Mouse (Mus musculus) left cerebral cortex, adult 9 months (tissue): ENCODE measurements at regions not wholly inside any gene's neighbourhood (a gene's known extent, or its start where the extent isn't known, plus 50 kb on each side); places are given as distances from the start of the nearest gene placed in this dataset.

Source experiments
- DNase-seq, 2 experiments: peaks; one replicate each; pipeline ENCODE4 v3.0.0; 2022; ENCODE audit warnings: low spot score in 2 of 2

GRCm38 (mm10) chr7:135986021-135986420, 269.9 kb upstream of the Mki67 start:
- no peak for DNase-seq

- DNase-seq: no peak
Observed at GRCm38 (mm10) chr7:135990321-135990720, 274.2 kb upstream of the Mki67 start.

- DNase-seq: no peak
Observed at GRCm38 (mm10) chr7:135996896-135997295, 280.7 kb upstream of the Mki67 start.

- DNase-seq: no peak
Observed at GRCm38 (mm10) chr7:135997640-135998039, 281.5 kb upstream of the Mki67 start.

- DNase-seq: no peak
Observed at GRCm38 (mm10) chr7:136002382-136002781, 286.2 kb upstream of the Mki67 start.

GRCm38 (mm10) chr7:136003291-136003690, 287.1 kb upstream of the Mki67 start:
- no peak for DNase-seq

GRCm38 (mm10) chr7:136007796-136008455, 291.8 kb upstream of the Mki67 start:
- DNase-seq: no peak

GRCm38 (mm10) chr7:136008486-136008885, 292.3 kb upstream of the Mki67 start:
- DNase-seq: no peak

GRCm38 (mm10) chr7:136010013-136010412, 293.9 kb upstream of the Mki67 start:
- peak; percentile 56 to 84 for DNase-seq

- DNase-seq: no peak
Observed at GRCm38 (mm10) chr7:136014706-136015105, 298.5 kb upstream of the Mki67 start.

GRCm38 (mm10) chr7:136016918-136017317, 300.8 kb upstream of the Mki67 start:
- DNase-seq: no peak

GRCm38 (mm10) chr7:136020577-136020976, 304.4 kb upstream of the Mki67 start:
- DNase-seq: no peak

GRCm38 (mm10) chr7:136021071-136021470, 304.9 kb upstream of the Mki67 start:
- no peak for DNase-seq

GRCm38 (mm10) chr7:136022781-136023448, 306.8 kb upstream of the Mki67 start:
- DNase-seq: no peak

GRCm38 (mm10) chr7:136026451-136026850, 310.3 kb upstream of the Mki67 start:
- DNase-seq: no peak

GRCm38 (mm10) chr7:136032026-136032425, 315.9 kb upstream of the Mki67 start:
- no peak for DNase-seq

GRCm38 (mm10) chr7:136033536-136033935, 317.4 kb upstream of the Mki67 start:
- no peak for DNase-seq

- DNase-seq: no peak
Observed at GRCm38 (mm10) chr7:136035735-136036134, 319.6 kb upstream of the Mki67 start.

- peak in 1 of 2 experiments; percentile 36 for DNase-seq
Observed at GRCm38 (mm10) chr7:136038072-136038471, 321.9 kb upstream of the Mki67 start.

- no peak for DNase-seq
Observed at GRCm38 (mm10) chr7:136038906-136039305, 322.7 kb upstream of the Mki67 start.

- no peak for DNase-seq
Observed at GRCm38 (mm10) chr7:136041921-136042320, 325.8 kb upstream of the Mki67 start.

- DNase-seq: peak; percentile 48 to 67
Observed at GRCm38 (mm10) chr7:136046645-136047363, 330.6 kb upstream of the Mki67 start.
